Mouse (Mus musculus) C3H10T1/2 (cell line): ENCODE measurements around the gene Zfp991. TPM values are rescaled to one million over a fixed set of nuclear protein-coding genes. Genes with fewer than 3 reads are reported as not detected.

Source experiments
- polyA plus RNA-seq, 2 experiments: library from polyadenylated mRNA; unstranded; fragments of >200 nt; fragmentation: generic; extraction: Trizol; gene quantifications; one replicate each; pipeline ENCODE4 v1.2.1; 2012; ENCODE audit warnings: missing spikeins in 2 of 2

Gene Zfp991
- polyA plus RNA-seq: under 1 TPM in 1 of 2 experiments, not detected in 1; 0.45 TPM

DNA sequence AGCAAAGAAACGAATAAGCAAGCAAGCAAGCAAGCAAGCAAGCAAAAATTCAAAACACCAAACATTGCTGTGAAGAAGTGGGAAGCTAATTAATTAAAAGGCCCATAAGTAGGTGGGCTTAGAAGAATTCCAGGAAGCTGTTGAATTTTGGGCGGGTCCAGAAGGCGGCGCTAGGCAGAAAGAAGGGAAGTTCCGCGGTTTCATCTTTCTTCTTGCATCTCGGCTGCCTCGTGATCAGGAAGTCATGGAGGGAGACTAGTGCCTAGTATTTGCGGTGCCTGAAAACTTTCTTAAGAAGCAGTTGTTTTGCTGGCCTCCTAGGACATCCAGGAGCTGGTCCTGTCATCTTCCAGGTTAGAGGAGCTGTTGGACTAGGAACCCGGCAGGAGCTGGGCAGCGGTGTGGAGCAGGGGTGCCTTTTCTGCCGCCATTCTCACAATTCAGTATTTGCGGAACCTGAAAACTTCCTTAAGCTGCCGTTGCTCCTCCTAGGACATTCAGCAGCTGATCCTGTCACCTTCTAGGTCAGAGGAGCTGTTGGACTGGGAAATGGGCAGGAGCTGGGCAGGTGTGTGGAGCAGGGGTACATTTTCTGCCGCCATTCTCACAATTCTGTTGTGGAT lies at the start of gene Zfp991:
TSS of gene Zfp991 (plus strand) at position 202 of the 623 bp plus-strand sequence.

Other genes with a start within 250 kb of the Zfp991 start
- not detected for gene Gm21411, start 222.4 kb upstream of the Zfp991 start, polyA plus RNA-seq
- gene Zfp989, start 160.1 kb upstream of the Zfp991 start, polyA plus RNA-seq: not detected
- under 1 TPM; 0.01 to 0.07 TPM for gene Rex2, start 110.2 kb upstream of the Zfp991 start, polyA plus RNA-seq
- not detected for gene Zfp988, start 173.6 kb downstream of the Zfp991 start, polyA plus RNA-seq
- not detected for gene Zfp978, start 229.3 kb downstream of the Zfp991 start, polyA plus RNA-seq